Mouse (Mus musculus) kidney, adult 2 months (tissue): ENCODE results near the gene Mfn2. TPM values are rescaled to one million over a fixed set of nuclear protein-coding genes. Genes with fewer than 3 reads are reported as not detected.

Source experiments
- DNase-seq: peaks from one replicate; pipeline ENCODE4 v3.0.0; 2021
- H3K27ac ChIP-seq: fragments of 200-500 bp; 2 replicates; pipeline ENCODE4 v1.5.1; 2012; ENCODE audit warnings: low read depth, low read length, control low read depth, inconsistent platforms; ENCODE audit not compliant: insufficient read depth
- H3K27me3 ChIP-seq: fragments of 200-500 bp; replicated peaks from 2 replicates; pipeline ENCODE4 v1.6.1; 2012; ENCODE audit warnings: mild to moderate bottlenecking, moderate library complexity, low read length, inconsistent platforms; ENCODE audit not compliant: control insufficient read depth, insufficient read depth
- H3K36me3 ChIP-seq: fragments of 200-500 bp; 2 replicates; pipeline ENCODE4 v1.6.1; 2012; ENCODE audit warnings: mild to moderate bottlenecking, moderate library complexity, low read length, inconsistent platforms; ENCODE audit not compliant: control insufficient read depth, insufficient read depth
- H3K4me1 ChIP-seq: fragments of 200-500 bp; 2 replicates; pipeline ENCODE4 v1.6.1; 2011; ENCODE audit warnings: low read length; ENCODE audit not compliant: control insufficient read depth, insufficient read depth
- H3K4me3 ChIP-seq: fragments of 200-500 bp; 2 replicates; pipeline ENCODE4 v1.5.1; 2011; ENCODE audit warnings: mild to moderate bottlenecking, low read depth, low read length, control low read depth; ENCODE audit not compliant: insufficient read depth
- CTCF ChIP-seq: fragments of 200-500 bp; conservative IDR thresholded peaks from 2 replicates; pipeline ENCODE4 v1.5.1; 2011; ENCODE audit warnings: low read depth, mild to moderate bottlenecking, control low read depth, low read length, moderate library complexity, mixed read lengths; ENCODE audit not compliant: insufficient read depth, insufficient read length
- POLR2A ChIP-seq: fragments of 200-500 bp; IDR thresholded peaks from one replicate; pipeline ENCODE4 v1.6.1; 2011; ENCODE audit warnings: low read depth, low read length, control low read depth
- WGBS: fragments of 180-500 bp; shearing (Covaris S2); methylation state at CpG from one replicate; pipeline ENCODE4 v1.1.7; 2018; 5-methylcytosine and 5-hydroxymethylcytosine counted together
- polyA plus RNA-seq: library from polyadenylated mRNA; depleted of rRNA; stranded (reverse); fragments of >200 nt; gene quantifications from 2 replicates; pipeline ENCODE4 v1.2.3, GENCODE M21; 2012

Mfn2 gene
- polyA plus RNA-seq, 1 experiment = 82.8 TPM

- WGBS = 58% methylated on average over 7 of the region's 7 CpGs
These were observed 14.1 kb upstream of the Mfn2 start for GRCm38 (mm10) chr4:147918459-147919121.

GRCm38 (mm10) chr4:147909486-147909885 lies 5.0 kb upstream of the Mfn2 start:
- H3K36me3 ChIP-seq = no peaks in the 10 kb centered on the region
- no peaks in the 10 kb centered on the region for H3K27me3 ChIP-seq
- TF ChIP-seq POLR2A (no peak), CTCF (no peak)
- no peak overlapping the region for H3K4me3 ChIP-seq
- DNase-seq = no peak
- no peaks in the 10 kb centered on the region for H3K4me1 ChIP-seq
- no peak overlapping the region for H3K27ac ChIP-seq
- 89% methylated on average over 5 of the region's 5 CpGs for WGBS

More at GRCm38 (mm10) chr4:147918459-147919121, 14.1 kb upstream of the Mfn2 start:
- Histone ChIP-seq H3K27me3 (no peaks in the 10 kb centered on the region), H3K36me3 (no peaks in the 10 kb centered on the region), H3K4me3 (no peak overlapping the region), H3K4me1 (no peaks in the 10 kb centered on the region), H3K27ac (no peak overlapping the region)
- peak; percentile 69 for DNase-seq
- no peak for TF ChIP-seq POLR2A
- peak; percentile 56 for TF ChIP-seq CTCF

- H3K27ac ChIP-seq = no peak overlapping the region
- no peak for TF ChIP-seq POLR2A
- no peak for TF ChIP-seq CTCF
- no peaks in the 10 kb centered on the region; the same call in 1 of the 2 replicates for H3K36me3 ChIP-seq
- no peaks in the 10 kb centered on the region for H3K27me3 ChIP-seq
- H3K4me1 ChIP-seq = 0 out of 2 replicates have a peak, but pooled peaks cover 9% of the 10 kb centered on the region
- 83% methylated on average over 5 of the region's 5 CpGs for WGBS
- DNase-seq = no peak
- no peak overlapping the region for H3K4me3 ChIP-seq
These were observed 1.7 kb upstream of the Mfn2 start for GRCm38 (mm10) chr4:147906230-147906629.

- no peak for DNase-seq
- H3K4me1 ChIP-seq = 0 out of 2 replicates have a peak, but pooled peaks cover 9% of the 10 kb centered on the region
- TF ChIP-seq POLR2A (no peak), CTCF (no peak)
- no peaks in the 10 kb centered on the region for H3K27me3 ChIP-seq
- H3K36me3 ChIP-seq = no peaks in the 10 kb centered on the region; the same call in 1 of the 2 replicates
- H3K27ac ChIP-seq = peak overlapping the region; percentile 4; the same call in 1 of the 2 replicates
- under 1% methylated on average over 8 of the region's 8 CpGs for WGBS
- peak overlapping the region; percentile 79 for H3K4me3 ChIP-seq
These were observed 671 bp upstream of the Mfn2 start for GRCm38 (mm10) chr4:147905090-147905659.

GRCm38 (mm10) chr4:147903601-147904000 lies 903 bp downstream of the Mfn2 start:
- no peaks in the 10 kb centered on the region; the same call in none of the 2 replicates for H3K36me3 ChIP-seq
- no peak for DNase-seq
- 0 out of 2 replicates have a peak, but pooled peaks cover 9% of the 10 kb centered on the region for H3K4me1 ChIP-seq
- H3K27me3 ChIP-seq = no peaks in the 10 kb centered on the region
- H3K4me3 ChIP-seq = peak overlapping the region; percentile 79
- 35% methylated on average over 3 of the region's 3 CpGs for WGBS
- peak overlapping the region; percentile 97 for H3K27ac ChIP-seq
- TF ChIP-seq POLR2A (no peak), CTCF (no peak)

GRCm38 (mm10) chr4:147902906-147903500 lies 1.5 kb downstream of the Mfn2 start:
- H3K4me3 ChIP-seq = 0 out of 2 replicates have a peak overlapping the region, but pooled peaks have one; percentile 79
- WGBS = 65% methylated on average over 12 of the region's 12 CpGs
- no peaks in the 10 kb centered on the region; the same call in none of the 2 replicates for H3K36me3 ChIP-seq
- 0 out of 2 replicates have a peak, but pooled peaks cover 9% of the 10 kb centered on the region for H3K4me1 ChIP-seq
- no peaks in the 10 kb centered on the region for H3K27me3 ChIP-seq
- DNase-seq = peak; percentile 69
- peak overlapping the region; percentile 97; the same call in 1 of the 2 replicates for H3K27ac ChIP-seq
- TF ChIP-seq POLR2A (no peak), CTCF (no peak)

- DNase-seq = peak; percentile 25
- Histone ChIP-seq H3K27ac (no peak overlapping the region), H3K36me3 (no peaks in the 10 kb centered on the region; the same call in none of the 2 replicates), H3K4me1 (peaks cover 9% of the 10 kb centered on the region; the same call in 1 of the 2 replicates), H3K27me3 (no peaks in the 10 kb centered on the region), H3K4me3 (no peak overlapping the region)
- 59% methylated on average over 7 of the region's 7 CpGs for WGBS
- TF ChIP-seq POLR2A (no peak), CTCF (no peak)
These were observed 4.1 kb downstream of the Mfn2 start for GRCm38 (mm10) chr4:147900452-147900851.
